Mouse (Mus musculus): ENCODE measurements around the gene Stag1. TPM values are rescaled to one million over a fixed set of nuclear protein-coding genes. Genes with fewer than 3 reads are reported as not detected.
"Not testable (repeated sequence)": the region's sequence is repeated elsewhere in the genome, so short reads cannot be mapped to it uniquely, and the experiment has no call there.

Stag1 gene
- total RNA-seq, 2 experiments from 2014 or later = 27.1 to 30.6 TPM

GRCm38 (mm10) chr9:100660587-100660986 lies 63.0 kb downstream of the Stag1 start:
- DNase-seq (ENCODE audit: low spot score) = no peak
- intact Hi-C loops (cut with DNase I) = no loop called here

- DNase-seq (ENCODE audit: low spot score) = no peak
- intact Hi-C loops (cut with DNase I) = no loop called here
These were observed 66.0 kb downstream of the Stag1 start for GRCm38 (mm10) chr9:100663473-100664134.

- DNase-seq (ENCODE audit: low spot score) = no peak
- intact Hi-C loops (cut with DNase I) = no loop called here
These were observed 72.6 kb downstream of the Stag1 start for GRCm38 (mm10) chr9:100670151-100670550.

- intact Hi-C loops (cut with DNase I) = no loop called here
- no peak for DNase-seq (ENCODE audit: low spot score)
These were observed 81.4 kb downstream of the Stag1 start for GRCm38 (mm10) chr9:100679036-100679435.

GRCm38 (mm10) chr9:100682285-100682684 lies 84.7 kb downstream of the Stag1 start:
- DNase-seq (ENCODE audit: low spot score) = no peak
- intact Hi-C loops (cut with DNase I) = no loop called here

GRCm38 (mm10) chr9:100685769-100686487 lies 88.3 kb downstream of the Stag1 start:
- no peak for DNase-seq (ENCODE audit: low spot score)
- intact Hi-C loops (cut with DNase I) = loop anchor here (5.0 kb wide), 1 partner anchor 39 kb away; no protein-coding TSS in a partner anchor

GRCm38 (mm10) chr9:100689765-100690316 lies 92.2 kb downstream of the Stag1 start:
- intact Hi-C loops (cut with DNase I) = loop anchor here (5.0 kb wide), 1 partner anchor 43 kb away; no protein-coding TSS in a partner anchor
- DNase-seq (ENCODE audit: low spot score) = no peak

GRCm38 (mm10) chr9:100692239-100692638 lies 94.6 kb downstream of the Stag1 start:
- intact Hi-C loops (cut with DNase I) = no loop called here
- DNase-seq (ENCODE audit: low spot score) = no peak

GRCm38 (mm10) chr9:100696537-100696936 lies 98.9 kb downstream of the Stag1 start:
- no peak for DNase-seq (ENCODE audit: low spot score)
- intact Hi-C loops (cut with DNase I) = no loop called here

GRCm38 (mm10) chr9:100707644-100708043 lies 110.0 kb downstream of the Stag1 start:
- intact Hi-C loops (cut with DNase I) = no loop called here
- DNase-seq (ENCODE audit: low spot score) = no peak

- intact Hi-C loops (cut with DNase I) = no loop called here
- no peak for DNase-seq (ENCODE audit: low spot score)
These were observed 114.1 kb downstream of the Stag1 start for GRCm38 (mm10) chr9:100711665-100712064.

- intact Hi-C loops (cut with DNase I) = not testable (repeated sequence)
These were observed 127.2 kb downstream of the Stag1 start for GRCm38 (mm10) chr9:100724832-100725231.

GRCm38 (mm10) chr9:100731839-100732238 lies 134.2 kb downstream of the Stag1 start:
- intact Hi-C loops (cut with DNase I) = no loop called here
- no peak for DNase-seq (ENCODE audit: low spot score)

More at GRCm38 (mm10) chr9:100724832-100725231, 127.2 kb downstream of the Stag1 start:
- DNase-seq (ENCODE audit: low spot score) = not testable (repeated sequence)

GRCm38 (mm10) chr9:100733907-100734440 lies 136.4 kb downstream of the Stag1 start:
- intact Hi-C loops (cut with DNase I) = no loop called here
- DNase-seq (ENCODE audit: low spot score) = no peak

- intact Hi-C loops (cut with DNase I) = no loop called here
- no peak for DNase-seq (ENCODE audit: low spot score)
These were observed 138.5 kb downstream of the Stag1 start for GRCm38 (mm10) chr9:100735993-100736645.

GRCm38 (mm10) chr9:100736646-100737031 lies 139.0 kb downstream of the Stag1 start:
- DNase-seq (ENCODE audit: low spot score) = no peak
- intact Hi-C loops (cut with DNase I) = no loop called here

GRCm38 (mm10) chr9:100777238-100777637 lies 179.6 kb downstream of the Stag1 start:
- intact Hi-C loops (cut with DNase I); DNase-seq (ENCODE audit: low spot score): not testable (repeated sequence)

- intact Hi-C loops (cut with DNase I) = no loop called here
- DNase-seq (ENCODE audit: low spot score) = no peak
These were observed 268.4 kb downstream of the Stag1 start for GRCm38 (mm10) chr9:100865984-100866383.

GRCm38 (mm10) chr9:100869635-100870034 lies 272.0 kb downstream of the Stag1 start:
- no peak for DNase-seq (ENCODE audit: low spot score)

GRCm38 (mm10) chr9:100896111-100896510 lies 298.5 kb downstream of the Stag1 start:
- intact Hi-C loops (cut with DNase I) = no loop called here
- DNase-seq (ENCODE audit: low spot score) = no peak

More at GRCm38 (mm10) chr9:100869635-100870034, 272.0 kb downstream of the Stag1 start:
- intact Hi-C loops (cut with DNase I) = no loop called here

Data from heart, postnatal 25 days (tissue).